Mouse (Mus musculus): ENCODE measurements around the gene Dhrs9.
"Not testable (repeated sequence)": the region's sequence is repeated elsewhere in the genome, so short reads cannot be mapped to it uniquely, and the experiment has no call there.

The Dhrs9 gene

GRCm38 (mm10) chr2:69380281-69380680, at the start of gene Dhrs9:
Dhrs9 (plus strand) TSS chr2:69380445.
- DNase-seq, result no peak

- not testable (repeated sequence) for DNase-seq
Observed at GRCm38 (mm10) chr2:69331523-69331922, 48.7 kb upstream of the Dhrs9 start.

GRCm38 (mm10) chr2:69341506-69341905, 38.7 kb upstream of the Dhrs9 start:
- DNase-seq, result no peak

- no peak for DNase-seq
Observed at GRCm38 (mm10) chr2:69342496-69343221, 37.6 kb upstream of the Dhrs9 start, which contains the start of gene Abcb11. Abcb11 (minus strand) TSS chr2:69342616.

- DNase-seq, result not testable (repeated sequence)
Observed at GRCm38 (mm10) chr2:69355402-69355801, 24.8 kb upstream of the Dhrs9 start.

GRCm38 (mm10) chr2:69364831-69365230, 15.4 kb upstream of the Dhrs9 start:
- DNase-seq, result no peak

GRCm38 (mm10) chr2:69365275-69365674, 15.0 kb upstream of the Dhrs9 start:
- peak; percentile 42 to 56 for DNase-seq

GRCm38 (mm10) chr2:69376780-69377179, 3.5 kb upstream of the Dhrs9 start:
- no peak for DNase-seq

- DNase-seq, result no peak
Observed at GRCm38 (mm10) chr2:69379801-69380200, 444 bp upstream of the Dhrs9 start.

- no peak for DNase-seq
Observed at GRCm38 (mm10) chr2:69381740-69382139, 1.5 kb downstream of the Dhrs9 start.

GRCm38 (mm10) chr2:69382838-69383237, 2.6 kb downstream of the Dhrs9 start:
- DNase-seq, result no peak

GRCm38 (mm10) chr2:69386118-69386871, 6.0 kb downstream of the Dhrs9 start:
- DNase-seq, result peak; percentile 37 to 44

- DNase-seq, result no peak
Observed at GRCm38 (mm10) chr2:69393947-69394346, 13.7 kb downstream of the Dhrs9 start.

GRCm38 (mm10) chr2:69395597-69396248, 15.5 kb downstream of the Dhrs9 start:
- no peak for DNase-seq

GRCm38 (mm10) chr2:69396760-69397435, 16.7 kb downstream of the Dhrs9 start:
- DNase-seq, result no peak

GRCm38 (mm10) chr2:69400866-69401604, 20.8 kb downstream of the Dhrs9 start:
- peak in 1 of 2 experiments; percentile 39 for DNase-seq

- no peak for DNase-seq
Observed at GRCm38 (mm10) chr2:69401891-69402290, 21.6 kb downstream of the Dhrs9 start.

- DNase-seq, result no peak
Observed at GRCm38 (mm10) chr2:69402309-69402708, 22.1 kb downstream of the Dhrs9 start.

GRCm38 (mm10) chr2:69405692-69406091, 25.4 kb downstream of the Dhrs9 start:
- DNase-seq, result no peak

- no peak for DNase-seq
Observed at GRCm38 (mm10) chr2:69414539-69414938, 34.3 kb downstream of the Dhrs9 start.

GRCm38 (mm10) chr2:69415070-69415469, 34.8 kb downstream of the Dhrs9 start:
- no peak for DNase-seq

- DNase-seq, result no peak
Observed at GRCm38 (mm10) chr2:69418294-69418881, 38.1 kb downstream of the Dhrs9 start.

All from kidney, adult 8-10 months (tissue).